Mouse (Mus musculus): ENCODE measurements at regions not wholly inside any gene's neighbourhood (a gene's known extent, or its start where the extent isn't known, plus 50 kb on each side); places are given as distances from the start of the nearest gene placed in this dataset.

DNA sequence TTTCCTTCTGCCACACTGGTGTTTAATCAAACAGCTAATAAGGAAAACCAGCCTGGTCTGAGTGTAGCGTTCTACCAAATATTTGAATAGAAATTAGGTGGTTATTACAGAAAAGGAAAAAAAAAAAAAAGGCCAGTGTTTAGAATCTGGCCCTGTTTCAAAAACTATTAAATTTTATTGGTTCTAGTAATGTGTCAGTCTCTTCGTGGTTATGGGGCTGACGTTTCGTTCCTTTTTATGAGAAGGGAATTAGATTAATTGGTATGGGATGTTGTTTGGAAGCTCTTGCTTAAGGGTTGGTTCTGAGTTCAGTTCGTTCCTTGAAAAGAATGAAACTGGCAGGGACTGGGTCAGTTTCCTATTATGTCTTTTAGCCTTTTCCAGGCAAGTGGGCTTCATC lies 241.5 kb upstream of the Mmadhc start:
- no peak for DNase-seq (ENCODE audit: low spot score in 2 of 2)

GRCm38 (mm10) chr2:50535085-50535878 lies 238.7 kb upstream of the Mmadhc start:
- DNase-seq (ENCODE audit: low spot score in 2 of 2) = no peak

DNA sequence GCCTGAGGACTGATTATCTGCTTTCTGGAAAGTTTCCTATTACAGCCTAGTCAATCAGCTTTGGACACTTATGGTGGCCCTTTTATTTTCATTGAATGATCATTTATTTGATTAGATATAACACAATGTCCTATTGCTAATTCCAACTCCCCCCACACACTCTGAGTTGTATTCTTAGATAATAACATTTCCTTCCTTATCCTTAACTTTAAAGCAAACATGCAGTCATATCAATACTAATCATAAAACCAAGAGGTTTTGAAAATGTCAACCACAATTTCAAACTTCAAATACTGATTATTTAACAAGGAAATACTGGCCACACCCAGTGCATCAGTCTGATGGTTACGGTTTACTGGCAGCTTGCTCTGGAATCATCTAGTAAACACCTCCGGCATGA lies 237.1 kb upstream of the Mmadhc start:
- DNase-seq (ENCODE audit: low spot score in 2 of 2) = no peak

GRCm38 (mm10) chr2:50527425-50527824 lies 230.8 kb upstream of the Mmadhc start:
- no peak for DNase-seq (ENCODE audit: low spot score in 2 of 2)

DNA sequence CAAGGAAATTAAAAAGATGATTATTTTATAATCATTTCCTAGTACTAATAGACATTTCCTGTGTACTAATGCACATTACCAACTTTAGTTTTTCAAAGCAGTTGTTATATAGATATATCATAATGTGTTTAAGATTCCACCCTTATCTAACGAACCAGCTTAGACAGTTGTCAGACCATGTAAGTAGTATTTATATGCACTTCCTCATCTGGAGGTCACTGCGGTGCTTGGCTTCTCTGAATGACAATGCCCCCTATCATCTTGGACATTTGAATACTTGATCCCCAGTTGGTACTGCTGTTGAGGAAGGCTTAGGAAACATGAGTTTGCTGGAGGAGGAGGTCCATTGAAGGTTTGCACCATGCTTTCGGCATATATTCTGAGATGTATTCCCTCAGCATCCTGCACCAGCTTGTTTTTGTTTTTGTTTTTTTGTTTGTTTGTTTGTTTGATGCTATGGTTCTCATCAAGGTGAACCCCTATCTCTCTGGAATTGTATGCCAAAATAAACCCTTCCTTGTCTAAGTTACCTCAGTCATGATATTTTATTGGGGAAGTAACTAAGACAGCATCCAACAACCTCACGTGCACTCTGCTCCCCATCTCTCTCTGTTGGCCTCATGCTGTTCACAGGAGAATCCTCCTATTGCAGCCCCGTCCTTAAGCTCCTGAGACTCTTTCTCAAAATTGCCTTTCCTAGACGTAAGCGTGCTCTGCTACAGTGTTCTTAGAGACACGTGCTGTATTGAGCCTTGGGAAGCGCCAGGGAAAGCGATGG lies 228.4 kb upstream of the Mmadhc start:
- DNase-seq (ENCODE audit: low spot score in 2 of 2) = no peak

GRCm38 (mm10) chr2:50520169-50520568 lies 223.6 kb upstream of the Mmadhc start:
- no peak for DNase-seq (ENCODE audit: low spot score in 2 of 2)

- DNase-seq (ENCODE audit: low spot score in 2 of 2) = no peak
Measured at GRCm38 (mm10) chr2:50519129-50519504, 222.5 kb upstream of the Mmadhc start.

- no peak for DNase-seq (ENCODE audit: low spot score in 2 of 2)
Measured at GRCm38 (mm10) chr2:50518371-50519128, 221.9 kb upstream of the Mmadhc start.

DNA sequence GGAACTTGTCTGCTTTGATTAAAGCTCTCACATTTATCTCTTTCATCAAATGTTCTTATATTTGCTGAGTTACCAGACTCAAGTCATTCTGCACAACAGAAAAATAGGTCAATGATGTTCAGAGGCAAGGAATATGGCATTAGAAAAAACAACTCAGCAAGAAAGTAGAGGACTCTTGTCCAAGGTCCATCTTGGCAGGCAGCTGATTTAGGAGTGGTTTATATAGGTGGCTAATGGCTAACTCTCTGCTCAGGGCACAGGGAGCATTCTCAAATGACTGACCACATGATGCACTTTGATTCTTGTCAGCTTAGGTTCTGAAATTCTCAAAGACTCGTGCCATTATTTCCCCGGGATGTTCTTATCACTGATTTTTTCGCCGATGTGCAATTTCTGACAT lies 216.7 kb upstream of the Mmadhc start:
- no peak for DNase-seq (ENCODE audit: low spot score in 2 of 2)

DNA sequence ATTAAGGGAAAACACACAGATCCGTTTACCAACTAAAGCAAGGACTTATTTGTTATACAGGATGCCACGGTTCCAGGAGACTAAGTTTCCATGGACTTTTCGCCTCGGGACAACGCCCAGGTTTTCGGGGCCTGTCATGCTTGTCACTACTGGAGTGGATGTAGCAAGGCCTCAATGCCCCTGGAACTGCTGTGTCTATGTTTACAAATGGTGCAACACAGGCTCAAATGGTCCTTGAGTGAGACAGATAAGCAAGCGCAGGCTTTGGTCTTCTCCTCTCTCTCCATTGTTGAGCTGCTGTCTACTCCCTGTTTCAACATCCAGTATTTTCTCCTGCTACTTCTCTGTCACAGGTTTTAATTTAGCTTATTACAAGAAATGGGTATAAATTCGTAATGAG lies 202.1 kb upstream of the Mmadhc start:
- no peak for DNase-seq (ENCODE audit: low spot score in 2 of 2)

- no peak for DNase-seq (ENCODE audit: low spot score in 2 of 2)
Measured at GRCm38 (mm10) chr2:50496057-50496433, 199.4 kb upstream of the Mmadhc start.

DNA sequence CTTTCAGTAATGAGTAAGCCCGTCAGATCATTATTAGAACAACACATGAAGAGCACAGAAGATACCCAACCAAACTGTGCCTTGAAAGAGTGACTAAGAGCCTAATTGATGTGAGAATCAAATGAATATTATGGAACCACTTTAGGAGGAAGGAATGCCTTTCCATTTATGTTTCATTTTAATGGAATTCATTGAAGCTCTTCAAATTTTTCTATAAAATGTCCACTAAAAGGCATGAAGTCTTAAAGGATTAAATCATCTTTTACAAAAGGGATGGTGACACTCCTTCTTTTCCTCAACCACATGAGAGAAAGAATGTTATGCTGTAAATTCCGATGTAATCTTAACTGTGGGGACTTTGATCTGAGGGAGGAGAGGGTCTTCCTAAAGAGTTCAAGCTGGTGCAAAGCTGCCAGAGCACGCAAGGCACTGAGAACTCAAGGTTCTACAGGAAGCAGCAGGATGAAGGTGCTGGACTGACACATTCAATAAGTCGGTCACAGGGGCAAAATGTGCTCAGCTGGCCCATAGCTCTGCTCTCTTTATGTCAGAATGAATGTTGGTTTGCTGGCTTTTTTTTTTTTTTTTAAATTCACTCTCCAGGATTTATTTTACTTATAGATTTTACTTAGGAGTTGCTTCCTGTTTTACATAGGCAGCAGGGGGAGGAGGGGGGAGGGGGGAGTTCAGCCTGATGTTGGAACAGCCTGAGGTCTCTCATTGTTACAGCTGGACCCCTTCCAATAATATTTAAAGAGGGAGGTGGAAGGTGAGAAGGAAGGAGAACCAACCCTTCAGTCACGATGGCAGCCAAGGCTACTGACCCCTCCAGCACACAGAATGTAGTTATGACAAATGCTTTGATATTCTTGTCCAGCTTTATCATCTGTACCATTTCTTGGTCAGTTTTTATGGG lies 198.8 kb upstream of the Mmadhc start:
- DNase-seq (ENCODE audit: low spot score in 2 of 2) = no peak

- DNase-seq (ENCODE audit: low spot score in 2 of 2) = no peak
Measured at GRCm38 (mm10) chr2:50493597-50494335, 197.2 kb upstream of the Mmadhc start.

- DNase-seq (ENCODE audit: low spot score in 2 of 2) = no peak
Measured at GRCm38 (mm10) chr2:50463799-50464198, 167.2 kb upstream of the Mmadhc start.

- no peak for DNase-seq (ENCODE audit: low spot score in 2 of 2)
Measured at GRCm38 (mm10) chr2:50462378-50462777, 165.8 kb upstream of the Mmadhc start.

GRCm38 (mm10) chr2:50456654-50457053 lies 160.1 kb upstream of the Mmadhc start:
- DNase-seq (ENCODE audit: low spot score in 2 of 2) = no peak

DNA sequence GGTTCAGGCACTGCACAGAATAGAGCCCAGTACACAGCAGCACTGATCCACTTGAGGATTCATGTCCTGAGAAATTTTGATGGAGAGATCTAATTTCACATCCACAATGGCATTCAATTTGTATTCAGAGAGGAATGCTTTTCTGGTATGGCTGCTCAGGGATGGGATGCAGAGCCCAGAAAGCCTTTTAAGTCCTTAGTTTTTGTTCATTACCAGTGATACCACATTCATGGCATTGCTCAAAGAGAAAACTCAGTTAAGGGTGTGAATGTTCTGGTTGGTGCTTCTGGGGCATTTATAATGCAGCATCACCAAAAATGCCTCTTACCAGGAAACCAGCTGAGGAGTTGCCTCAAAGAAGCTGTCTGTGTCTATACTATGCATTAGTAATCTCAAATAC lies 151.5 kb upstream of the Mmadhc start:
- DNase-seq (ENCODE audit: low spot score in 2 of 2) = no peak

DNA sequence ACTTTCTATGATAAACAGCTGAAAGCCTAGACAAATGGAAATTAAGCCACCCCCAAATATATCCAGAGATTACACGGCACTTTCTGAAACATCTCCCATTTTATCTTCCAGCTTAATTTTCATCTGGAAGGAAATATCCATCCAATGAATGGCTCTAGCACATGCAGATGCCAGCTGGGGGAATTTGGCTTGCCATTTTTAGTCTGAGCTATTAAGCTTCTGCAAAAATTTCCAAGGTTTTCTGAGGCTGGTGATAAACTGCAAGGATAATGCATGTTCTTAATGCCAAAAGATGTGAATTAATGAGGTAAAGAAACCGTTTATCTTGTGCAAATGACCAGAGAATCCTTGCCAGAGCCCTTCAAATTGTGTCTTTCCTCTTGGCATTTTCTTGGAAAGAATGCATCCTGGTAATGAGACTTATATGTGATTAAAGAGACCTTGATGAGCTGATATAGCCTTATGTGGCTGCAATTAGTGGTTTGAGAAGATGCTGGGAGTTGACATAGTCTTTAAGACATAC lies 149.4 kb upstream of the Mmadhc start:
- peak in 1 of 2 experiments; percentile 31 for DNase-seq (ENCODE audit: low spot score in 2 of 2)

DNA sequence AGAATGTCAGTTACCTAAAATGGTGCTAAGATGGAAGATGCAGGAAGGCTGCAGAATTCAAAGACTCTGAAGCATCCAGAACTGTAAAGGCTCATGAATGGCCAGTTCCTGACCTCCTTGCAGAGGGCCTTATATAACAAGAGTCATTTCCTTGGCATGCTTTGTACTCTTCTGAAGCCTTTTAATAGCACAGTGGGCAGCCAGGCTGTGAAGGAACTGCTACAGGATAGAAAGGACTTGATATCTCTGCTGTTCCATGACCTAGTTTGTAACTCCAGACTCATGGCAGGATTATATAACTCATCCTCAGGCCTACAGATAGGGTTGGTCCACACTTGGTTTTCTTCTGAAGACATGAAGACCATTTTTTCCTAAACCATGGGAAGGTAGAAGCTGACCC lies 143.7 kb upstream of the Mmadhc start:
- DNase-seq (ENCODE audit: low spot score in 2 of 2) = no peak

DNA sequence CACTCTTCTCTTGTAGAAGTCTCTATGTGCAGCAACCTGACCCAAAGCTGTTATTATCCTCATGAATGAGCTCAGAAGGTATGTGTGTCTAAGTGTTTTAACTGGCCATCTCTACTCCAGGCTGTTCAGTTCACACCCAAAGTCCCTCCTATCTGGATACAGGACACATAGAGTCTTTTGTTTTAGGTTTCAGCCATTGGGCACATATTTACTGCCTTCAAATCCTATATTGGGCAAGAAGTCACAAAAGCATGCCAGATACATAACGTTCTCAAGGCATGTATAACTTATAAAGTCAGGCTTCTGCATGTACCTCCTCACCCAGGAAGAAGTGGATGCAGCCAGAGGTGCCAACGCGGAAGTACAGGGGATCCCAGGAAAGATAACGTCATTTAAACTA lies 136.6 kb upstream of the Mmadhc start:
- no peak for DNase-seq (ENCODE audit: low spot score in 2 of 2)

- DNase-seq (ENCODE audit: low spot score in 2 of 2) = no peak
Measured at GRCm38 (mm10) chr2:50425151-50425550, 128.6 kb upstream of the Mmadhc start.

Data from frontal cortex, postnatal 36 days (tissue).